Mouse (Mus musculus) intestine, postnatal 0 days (tissue): ENCODE measurements at regions not wholly inside any gene's neighbourhood (a gene's known extent, or its start where the extent isn't known, plus 50 kb on each side); places are given as distances from the start of the nearest gene placed in this dataset.

Experiments used
- ATAC-seq: fragments of 200-750 bp; cut with Nextera tagmentation; 2 replicates; pipeline ENCODE4 v1.8.0; 2017; ENCODE audit warnings: mild to moderate bottlenecking, moderate TSS enrichment, moderate library complexity
- H3K27ac ChIP-seq: fragments of 300-500 bp; sonication (generic); 2 replicates; pipeline ENCODE4 v1.5.1; 2014; ENCODE audit warnings: mild to moderate bottlenecking, low read depth, low read length, moderate library complexity
- H3K27me3 ChIP-seq: fragments of 300-500 bp; sonication (generic); replicated peaks from 2 replicates; pipeline ENCODE4 v1.6.1; 2014; ENCODE audit warnings: low read length, mixed read lengths; ENCODE audit not compliant: control insufficient read depth, insufficient read depth
- H3K36me3 ChIP-seq: fragments of 300-500 bp; sonication (generic); 2 replicates; pipeline ENCODE4 v1.6.1; 2014; ENCODE audit warnings: mild to moderate bottlenecking, moderate library complexity; ENCODE audit not compliant: control insufficient read depth, insufficient read depth
- H3K4me1 ChIP-seq: fragments of 300-500 bp; sonication (generic); replicated peaks from 2 replicates; pipeline ENCODE4 v1.6.1; 2014; ENCODE audit warnings: antibody characterized with exemption, low read length, mixed read lengths; ENCODE audit not compliant: control insufficient read depth, insufficient read depth
- H3K4me2 ChIP-seq: fragments of 300-500 bp; sonication (generic); replicated peaks from 2 replicates; pipeline ENCODE4 v1.6.1; 2014; ENCODE audit warnings: low read depth, mild to moderate bottlenecking, moderate library complexity
- H3K4me3 ChIP-seq: fragments of 300-500 bp; sonication (generic); 2 replicates; pipeline ENCODE4 v1.5.1; 2014; ENCODE audit warnings: low read depth, low read length
- H3K9ac ChIP-seq: fragments of 300-500 bp; sonication (generic); 2 replicates; pipeline ENCODE4 v1.6.1; 2014; ENCODE audit warnings: mild to moderate bottlenecking, low read depth, low read length
- H3K9me3 ChIP-seq: fragments of 300-500 bp; sonication (generic); 2 replicates; pipeline ENCODE4 v1.6.1; 2016; ENCODE audit warnings: mixed run types; ENCODE audit not compliant: control insufficient read depth
- CTCF ChIP-seq: sonication (generic); IDR thresholded peaks from 2 replicates; pipeline ENCODE4 v1.5.1; 2016; ENCODE audit warnings: low read depth, mild to moderate bottlenecking, control low read depth, antibody characterized with exemption, moderate library complexity
- WGBS: fragments of 180-500 bp; shearing (Covaris S2); extraction: QIAGEN DNeasy Blood & Tissue Kit; methylation state at CpG from one replicate; pipeline ENCODE4 v1.1.7; 2014; 5-methylcytosine and 5-hydroxymethylcytosine counted together

GRCm38 (mm10) chr11:20455865-20456648, 87.0 kb upstream of the Sertad2 start:
- no peak for TF ChIP-seq CTCF
- no peaks in the 10 kb centered on the region for H3K27me3 ChIP-seq
- no peak overlapping the region for H3K27ac ChIP-seq
- H3K36me3 ChIP-seq: no peaks in the 10 kb centered on the region
- peak overlapping the region; percentile 98 for H3K4me2 ChIP-seq
- no peak for ATAC-seq
- 9% methylated on average over 19 of the region's 19 CpGs for WGBS
- peak overlapping the region; percentile 38; the same call in 1 of the 2 replicates for H3K9ac ChIP-seq
- no peaks in the 10 kb centered on the region for H3K9me3 ChIP-seq
- H3K4me3 ChIP-seq: peak overlapping the region; percentile 64
- H3K4me1 ChIP-seq: peaks cover 6% of the 10 kb centered on the region; the same call in 1 of the 2 replicates

- H3K4me1 ChIP-seq: peaks cover 11% of the 10 kb centered on the region; the same call in 1 of the 2 replicates
- no peaks in the 10 kb centered on the region for H3K36me3 ChIP-seq
- no peak for ATAC-seq
- TF ChIP-seq CTCF: no peak
- H3K27me3 ChIP-seq: no peaks in the 10 kb centered on the region
- WGBS: 94% methylated on average over 8 of the region's 8 CpGs
- no peak overlapping the region for H3K4me2 ChIP-seq
- H3K9me3 ChIP-seq: no peaks in the 10 kb centered on the region
- H3K9ac ChIP-seq: no peak overlapping the region
- H3K27ac ChIP-seq: no peak overlapping the region
- H3K4me3 ChIP-seq: no peak overlapping the region
Observed at GRCm38 (mm10) chr11:20459140-20459539, 83.9 kb upstream of the Sertad2 start.

GRCm38 (mm10) chr11:20460501-20460921, 82.5 kb upstream of the Sertad2 start:
- no peak for ATAC-seq
- Histone ChIP-seq H3K9me3 (no peaks in the 10 kb centered on the region), H3K9ac (no peak overlapping the region), H3K4me2 (no peak overlapping the region), H3K4me3 (no peak overlapping the region), H3K27ac (no peak overlapping the region), H3K27me3 (no peaks in the 10 kb centered on the region), H3K4me1 (peaks cover 11% of the 10 kb centered on the region; the same call in 1 of the 2 replicates), H3K36me3 (no peaks in the 10 kb centered on the region)
- WGBS: 43% methylated on average over 7 of the region's 7 CpGs
- TF ChIP-seq CTCF: no peak

GRCm38 (mm10) chr11:20462076-20462475, 81.0 kb upstream of the Sertad2 start:
- Histone ChIP-seq H3K4me3 (no peak overlapping the region), H3K4me1 (0 out of 2 replicates have a peak, but pooled peaks cover 8% of the 10 kb centered on the region), H3K9me3 (no peaks in the 10 kb centered on the region), H3K27ac (peak overlapping the region; percentile 68; the same call in 1 of the 2 replicates), H3K4me2 (peak overlapping the region; percentile 17; the same call in 1 of the 2 replicates), H3K36me3 (no peaks in the 10 kb centered on the region), H3K27me3 (no peaks in the 10 kb centered on the region), H3K9ac (no peak overlapping the region)
- ATAC-seq: peak; percentile 83
- WGBS: 44% methylated on average over 3 of the region's 3 CpGs
- TF ChIP-seq CTCF: no peak

- TF ChIP-seq CTCF: peak; percentile 36
- no peak overlapping the region for H3K4me3 ChIP-seq
- ATAC-seq: peak; percentile 70
Observed at GRCm38 (mm10) chr11:20463173-20463681, 79.8 kb upstream of the Sertad2 start.

GRCm38 (mm10) chr11:20464564-20464963, 78.5 kb upstream of the Sertad2 start:
- no peak overlapping the region for H3K4me3 ChIP-seq

More at GRCm38 (mm10) chr11:20463173-20463681, 79.8 kb upstream of the Sertad2 start:
- WGBS: 13% methylated on average over 10 of the region's 10 CpGs
- H3K36me3 ChIP-seq: no peaks in the 10 kb centered on the region
- H3K9ac ChIP-seq: no peak overlapping the region
- 0 out of 2 replicates have a peak, but pooled peaks cover 8% of the 10 kb centered on the region for H3K4me1 ChIP-seq
- H3K27me3 ChIP-seq: no peaks in the 10 kb centered on the region
- H3K4me2 ChIP-seq: no peak overlapping the region
- H3K27ac ChIP-seq: peak overlapping the region; percentile 68
- H3K9me3 ChIP-seq: no peaks in the 10 kb centered on the region

More at GRCm38 (mm10) chr11:20464564-20464963, 78.5 kb upstream of the Sertad2 start:
- Histone ChIP-seq H3K27ac (no peak overlapping the region), H3K9ac (no peak overlapping the region), H3K4me1 (peaks cover 18% of the 10 kb centered on the region; the same call in 1 of the 2 replicates), H3K36me3 (no peaks in the 10 kb centered on the region), H3K9me3 (no peaks in the 10 kb centered on the region), H3K4me2 (no peak overlapping the region), H3K27me3 (no peaks in the 10 kb centered on the region)
- TF ChIP-seq CTCF: no peak
- no peak for ATAC-seq
- WGBS: 79% methylated on average over 8 of the region's 8 CpGs
